Mouse (Mus musculus): ENCODE data around the gene Sec61b. TPM values are rescaled to one million over a fixed set of nuclear protein-coding genes. Genes with fewer than 3 reads are reported as not detected.

Sec61b gene
- total and polyA plus RNA-seq, 3 experiments: 286 to 583 (median 548) TPM

DNA sequence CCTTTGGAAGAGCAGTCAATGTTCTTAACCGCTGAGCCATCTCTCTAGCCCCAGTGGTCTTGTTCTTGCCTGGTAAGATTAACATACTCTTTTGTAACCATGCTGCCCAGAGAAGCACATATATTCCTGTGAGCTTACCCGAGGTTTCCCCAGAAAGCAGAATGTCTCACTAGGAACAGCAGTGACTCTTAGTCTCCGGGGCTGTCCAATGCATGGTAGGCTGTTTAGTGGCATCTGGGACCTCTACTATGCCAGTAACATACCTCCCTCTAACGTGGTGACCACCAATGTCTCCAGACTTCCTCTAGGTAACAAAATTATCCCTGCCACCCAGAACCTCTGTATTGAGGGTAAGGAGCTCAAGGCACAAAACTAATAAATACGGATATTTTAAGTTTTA is 43.4 kb upstream of the Sec61b start:
- peaks cover 11 to 13% of the 10 kb centered on the region in 2 experiments for H3K4me1 ChIP-seq (ENCODE audit: control insufficient read depth in 1 of 2, insufficient read depth in 2 of 2)
- H3K4me2 ChIP-seq (ENCODE audit: insufficient read depth, low read depth, poor library complexity, severe bottlenecking): no peak overlapping the region
- no peaks in the 10 kb centered on the region for H3K79me2 ChIP-seq (replicated peaks; ENCODE audit: control insufficient read depth, extremely low read depth, insufficient read depth, poor library complexity, severe bottlenecking)
- dilution Hi-C loops (cut with MboI; ENCODE audit: extremely low pct_ligation_motif_present, extremely low pct_unique_long_range_greater_than_20kb, low sequenced_read_pairs) (no loop called here), in situ Hi-C loops (cut with MboI; ENCODE audit: low pct_ligation_motif_present, low pct_unique_long_range_greater_than_20kb, low sequenced_read_pairs) (loop anchor here (25.0 kb wide), 2 partner anchors 381 to 981 kb away; no protein-coding TSS in a partner anchor)
- H3K27me3 ChIP-seq (replicated peaks): no peaks in the 10 kb centered on the region
- H3K36me3 ChIP-seq (replicated peaks in 1 of 2; ENCODE audit: control insufficient read depth in 1 of 2, insufficient read depth in 1 of 2, low read length in 1 of 2): no peaks in the 10 kb centered on the region
- no peaks in the 10 kb centered on the region for H3K9me3 ChIP-seq (replicated peaks; ENCODE audit: low read length)
- no peak for DNase-seq (ENCODE audit: extremely low read depth)
- no peak overlapping the region for H3K27ac ChIP-seq (ENCODE audit: insufficient read depth, low read depth)
- no peak overlapping the region for H3K9ac ChIP-seq (ENCODE audit: insufficient read depth, low read depth)
- TF ChIP-seq MXI1 (IDR thresholded peaks at IDR 0.05; ENCODE audit: low read depth, low read length) (no peak), RCOR1 (conservative IDR thresholded peaks at IDR 0.05; ENCODE audit: low read depth, low read length) (no peak), TBP (conservative IDR thresholded peaks at IDR 0.05; ENCODE audit: low read depth, low read length) (no peak), MAZ (IDR thresholded peaks at IDR 0.05; ENCODE audit: low read depth, low read length) (no peak), CHD1 (IDR thresholded peaks at IDR 0.05; ENCODE audit: low read depth, low read length) (no peak), ELF1 (IDR thresholded peaks at IDR 0.05; ENCODE audit: low read depth, low read length) (no peak)
- no peak overlapping the region for H3K4me3 ChIP-seq (replicated peaks in 1 of 3; ENCODE audit: low read depth in 2 of 3, low read length in 2 of 3, poor library complexity in 1 of 3)

DNA sequence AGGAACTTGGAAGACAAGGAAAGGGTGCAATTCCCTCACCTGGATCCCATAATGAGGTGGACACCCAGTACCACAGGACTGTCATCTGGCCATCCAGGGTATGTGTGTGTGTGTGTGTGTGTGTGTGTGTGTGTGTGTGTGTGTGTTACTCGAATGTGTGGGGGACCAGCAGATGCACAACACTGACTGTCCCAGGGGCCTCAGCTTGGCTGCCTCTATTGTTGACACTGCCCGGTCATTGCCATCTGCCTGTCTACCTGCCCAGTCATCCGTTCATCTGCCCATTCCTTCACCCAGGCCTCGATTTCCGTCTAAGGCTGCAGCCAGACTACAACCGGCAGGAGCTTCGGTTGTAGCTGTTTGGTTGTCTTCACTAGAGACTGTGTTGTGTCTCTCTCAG is 41.7 kb upstream of the Sec61b start:
- Histone ChIP-seq H3K4me2 (ENCODE audit: insufficient read depth, low read depth, poor library complexity, severe bottlenecking) (no peak overlapping the region), H3K36me3 (replicated peaks in 1 of 2; ENCODE audit: control insufficient read depth in 1 of 2, insufficient read depth in 1 of 2, low read length in 1 of 2) (no peaks in the 10 kb centered on the region), H3K27me3 (replicated peaks) (peaks cover 1% of the 10 kb centered on the region), H3K79me2 (replicated peaks; ENCODE audit: control insufficient read depth, extremely low read depth, insufficient read depth, poor library complexity, severe bottlenecking) (no peaks in the 10 kb centered on the region), H3K9ac (ENCODE audit: insufficient read depth, low read depth) (no peak overlapping the region), H3K4me3 (replicated peaks in 1 of 3; ENCODE audit: low read depth in 2 of 3, low read length in 2 of 3, poor library complexity in 1 of 3) (no peak overlapping the region), H3K9me3 (replicated peaks; ENCODE audit: low read length) (no peaks in the 10 kb centered on the region), H3K4me1 (ENCODE audit: control insufficient read depth in 1 of 2, insufficient read depth in 2 of 2) (peaks cover 4 to 15% of the 10 kb centered on the region in 2 experiments; a peak in 3 of 4 replicates), H3K27ac (ENCODE audit: insufficient read depth, low read depth) (no peak overlapping the region)
- dilution Hi-C loops (cut with MboI; ENCODE audit: extremely low pct_ligation_motif_present, extremely low pct_unique_long_range_greater_than_20kb, low sequenced_read_pairs) (no loop called here), in situ Hi-C loops (cut with MboI; ENCODE audit: low pct_ligation_motif_present, low pct_unique_long_range_greater_than_20kb, low sequenced_read_pairs) (loop anchor here (25.0 kb wide), 2 partner anchors 380 to 980 kb away; no protein-coding TSS in a partner anchor)
- TF ChIP-seq POLR2A (IDR thresholded peaks at IDR 0.05; ENCODE audit: low read depth, low read length) (no peak), CHD2 (IDR thresholded peaks at IDR 0.05; ENCODE audit: low read length) (no peak), MAX (IDR thresholded peaks at IDR 0.05; ENCODE audit: low read length) (no peak), RAD21 (IDR thresholded peaks at IDR 0.05; ENCODE audit: low read depth, low read length) (no peak), UBTF (IDR thresholded peaks at IDR 0.05; ENCODE audit: low read depth, low read length) (no peak), MXI1 (IDR thresholded peaks at IDR 0.05; ENCODE audit: low read depth, low read length) (no peak), GABPA (IDR thresholded peaks at IDR 0.05; ENCODE audit: insufficient replicate concordance, low read depth, low read length) (no peak), TCF12 (IDR thresholded peaks at IDR 0.05; ENCODE audit: low read depth, low read length) (no peak)
- DNase-seq (ENCODE audit: extremely low read depth): no peak

DNA sequence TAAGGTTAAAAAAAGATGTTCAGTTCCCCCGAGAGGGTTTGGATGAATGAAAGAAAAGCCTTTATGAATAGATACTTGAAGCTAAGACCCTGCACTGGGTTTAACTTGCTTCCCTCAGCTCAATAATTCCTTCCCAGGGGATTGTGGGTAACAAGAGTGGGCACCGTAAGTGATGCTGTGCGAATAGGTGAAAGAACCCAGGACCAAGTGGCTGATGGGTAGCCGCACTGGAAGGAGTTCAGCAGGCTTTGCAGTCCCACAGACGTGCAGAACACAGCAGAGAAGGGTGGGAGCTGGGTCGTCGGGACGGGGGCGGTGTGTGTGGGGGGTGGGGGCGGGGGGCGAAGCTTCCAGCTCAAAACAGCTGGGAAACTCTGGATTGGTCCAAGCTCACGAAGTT is 39.3 kb upstream of the Sec61b start:
- H3K4me2 ChIP-seq (ENCODE audit: insufficient read depth, low read depth, poor library complexity, severe bottlenecking): no peak overlapping the region
- no peaks in the 10 kb centered on the region for H3K9me3 ChIP-seq (replicated peaks; ENCODE audit: low read length)
- H3K27me3 ChIP-seq (replicated peaks): peaks cover 1% of the 10 kb centered on the region
- no peak overlapping the region for H3K27ac ChIP-seq (ENCODE audit: insufficient read depth, low read depth)
- no peak overlapping the region for H3K4me3 ChIP-seq (replicated peaks in 1 of 3; ENCODE audit: low read depth in 2 of 3, low read length in 2 of 3, poor library complexity in 1 of 3)
- in situ Hi-C loops (cut with MboI; ENCODE audit: low pct_ligation_motif_present, low pct_unique_long_range_greater_than_20kb, low sequenced_read_pairs): loop anchor here (25.0 kb wide), 2 partner anchors 377 to 977 kb away; no protein-coding TSS in a partner anchor
- dilution Hi-C loops (cut with MboI; ENCODE audit: extremely low pct_ligation_motif_present, extremely low pct_unique_long_range_greater_than_20kb, low sequenced_read_pairs): no loop called here
- DNase-seq (ENCODE audit: extremely low read depth): no peak
- H3K9ac ChIP-seq (ENCODE audit: insufficient read depth, low read depth): no peak overlapping the region
- no peak for TF ChIP-seq RCOR1 (conservative IDR thresholded peaks at IDR 0.05; ENCODE audit: low read depth, low read length)
- TF ChIP-seq ETS1 (conservative IDR thresholded peaks at IDR 0.05; ENCODE audit: low read depth, low read length): no peak
- no peak for TF ChIP-seq NELFE (IDR thresholded peaks at IDR 0.05; ENCODE audit: low read depth, low read length)
- no peak for TF ChIP-seq NRF1 (IDR thresholded peaks at IDR 0.05; ENCODE audit: low read depth, low read length)
- no peak for TF ChIP-seq ZMIZ1 (IDR thresholded peaks at IDR 0.05; ENCODE audit: low read depth, low read length)
- no peak for TF ChIP-seq USF2 (conservative IDR thresholded peaks at IDR 0.05; ENCODE audit: low read depth, low read length)
- H3K79me2 ChIP-seq (replicated peaks; ENCODE audit: control insufficient read depth, extremely low read depth, insufficient read depth, poor library complexity, severe bottlenecking): no peaks in the 10 kb centered on the region
- H3K36me3 ChIP-seq (replicated peaks in 1 of 2; ENCODE audit: control insufficient read depth in 1 of 2, insufficient read depth in 1 of 2, low read length in 1 of 2): no peaks in the 10 kb centered on the region
- peaks cover 0 to 12% of the 10 kb centered on the region in 2 experiments; a peak in 2 of 4 replicates for H3K4me1 ChIP-seq (ENCODE audit: control insufficient read depth in 1 of 2, insufficient read depth in 2 of 2)
